Mouse (Mus musculus): Measurements from ENCODE around the gene Prkca. TPM values are rescaled to one million over a fixed set of nuclear protein-coding genes. Genes with fewer than 3 reads are reported as not detected.

The Prkca gene
- total RNA-seq, 4 experiments from 2014 or later, result 9.0 to 12.0 (median 10.6) TPM

GRCm38 (mm10) chr11:108061571-108062479, 281.9 kb downstream of the Prkca start:
- DNase-seq, result no peak

- DNase-seq, result no peak
Measured at GRCm38 (mm10) chr11:108057138-108057537, 286.6 kb downstream of the Prkca start.

GRCm38 (mm10) chr11:108054647-108055046, 289.1 kb downstream of the Prkca start:
- no peak for DNase-seq

DNA sequence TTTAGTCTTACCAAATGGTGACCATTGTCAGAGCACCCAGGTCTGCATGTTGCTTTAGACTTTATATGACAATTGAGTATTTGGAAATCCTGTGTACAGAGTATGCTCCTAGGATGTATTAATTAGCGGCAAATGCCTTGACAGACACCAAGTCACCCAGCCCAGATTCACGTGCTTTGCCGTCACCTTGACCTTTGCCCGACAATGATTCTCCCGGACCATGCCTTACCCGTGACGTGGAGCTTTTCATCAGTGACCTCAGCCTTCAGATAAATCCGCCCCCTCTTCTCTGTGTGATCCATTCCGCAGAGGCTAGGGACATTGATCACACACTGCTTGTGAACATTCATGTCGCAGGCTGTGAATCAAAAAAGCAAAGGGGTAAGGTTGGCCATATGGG, 290.0 kb downstream of the Prkca start:
- DNase-seq, result peak; percentile 18

DNA sequence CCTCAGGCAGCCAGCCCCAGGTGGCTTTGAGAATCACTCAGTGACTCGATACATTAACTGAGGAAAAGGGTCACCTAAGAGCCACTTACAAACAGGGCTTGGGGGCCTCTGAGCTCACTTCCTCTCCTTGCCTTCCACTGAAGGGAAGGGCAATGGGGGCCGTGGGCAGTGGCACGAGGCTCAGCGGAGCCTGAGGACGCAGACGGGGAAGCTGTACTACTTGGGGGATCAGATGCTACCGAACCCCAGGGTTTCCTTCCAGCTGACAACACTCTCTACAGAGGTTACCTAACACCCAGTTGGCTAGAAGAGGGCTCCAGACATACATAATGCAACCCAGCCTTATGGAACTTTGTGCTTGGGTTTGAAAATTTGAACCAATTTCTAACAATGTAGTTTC, 302.1 kb downstream of the Prkca start:
- DNase-seq, result no peak

DNA sequence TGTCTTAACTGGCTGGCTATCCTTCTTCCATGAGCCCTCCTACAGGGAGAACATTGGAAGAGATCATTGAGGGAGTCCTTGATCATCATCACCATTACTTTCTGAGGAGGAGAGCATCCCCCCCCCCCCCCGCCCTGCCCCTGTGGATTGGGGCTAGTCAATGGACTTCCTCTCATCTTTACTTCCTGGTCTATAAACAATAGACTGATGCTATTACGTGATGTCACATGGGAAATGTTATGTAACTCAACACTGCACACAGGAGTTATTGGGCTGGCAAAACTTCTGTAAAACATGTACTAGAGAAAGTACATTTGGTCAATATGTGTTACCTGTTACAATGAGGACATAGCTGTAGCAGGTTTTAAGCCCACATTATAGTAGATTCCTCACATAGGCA, 302.9 kb downstream of the Prkca start:
- no peak for DNase-seq

DNA sequence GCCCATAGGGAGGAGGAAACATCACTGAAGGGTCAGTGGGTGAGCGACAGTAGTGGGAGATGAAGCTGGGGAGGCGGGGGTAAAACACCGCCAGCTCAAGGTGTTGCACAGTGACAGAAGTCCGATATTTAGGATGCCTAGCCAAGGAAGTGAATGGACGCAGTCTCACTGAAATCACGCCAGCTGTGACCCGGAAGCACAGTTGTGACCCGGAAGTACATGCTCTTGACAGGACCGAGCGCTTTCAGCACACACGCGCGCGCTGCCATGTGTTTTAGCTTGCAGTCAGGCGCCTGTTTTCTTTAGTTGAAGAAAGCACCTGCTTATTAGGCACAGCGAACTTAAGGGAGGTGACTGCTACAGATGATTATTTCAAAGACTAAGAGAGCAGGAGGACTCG, 304.0 kb downstream of the Prkca start:
- no peak for DNase-seq

GRCm38 (mm10) chr11:108038989-108039388, 304.7 kb downstream of the Prkca start:
- no peak for DNase-seq

- no peak for DNase-seq
Measured at GRCm38 (mm10) chr11:108036339-108036738, 307.4 kb downstream of the Prkca start.

DNA sequence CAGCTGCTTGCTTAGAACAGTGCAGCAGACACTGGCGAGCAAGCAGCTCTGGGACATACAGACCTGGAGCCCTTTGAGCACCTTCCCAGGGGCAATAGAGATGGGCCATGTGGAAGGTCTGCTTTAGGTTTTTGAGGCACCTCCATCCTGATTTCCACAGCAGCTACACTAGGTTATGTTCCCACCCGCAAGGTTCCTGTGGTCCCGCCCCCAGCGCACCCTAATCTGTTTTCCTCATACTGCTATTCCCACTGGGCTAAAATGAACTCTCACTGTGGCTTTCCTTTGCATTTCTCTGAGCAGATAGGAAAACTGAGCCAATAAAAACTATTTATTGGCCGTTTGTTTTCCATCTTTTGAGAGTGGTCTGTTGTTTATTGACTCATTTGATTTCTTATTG, 308.0 kb downstream of the Prkca start:
- no peak for DNase-seq

DNA sequence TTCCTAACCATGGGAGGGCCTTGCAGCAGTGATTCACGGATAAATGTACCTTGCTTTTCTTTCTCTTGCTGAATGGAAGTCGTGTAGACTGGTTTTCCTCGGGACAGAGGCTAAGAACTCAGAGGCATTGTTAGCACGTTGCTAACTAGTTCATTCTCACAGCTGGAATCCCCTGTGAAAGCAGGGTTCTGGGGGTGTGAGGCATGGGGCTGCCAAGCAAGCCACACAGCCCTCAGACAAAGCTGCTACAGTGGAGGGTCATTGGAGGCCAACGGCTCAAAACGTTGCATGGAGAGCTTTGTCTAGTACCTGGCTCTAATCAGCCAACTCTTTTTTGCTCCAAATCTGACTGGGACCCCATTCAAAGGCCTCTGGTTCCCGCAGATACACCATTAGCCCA, 309.4 kb downstream of the Prkca start:
- DNase-seq, result no peak

DNA sequence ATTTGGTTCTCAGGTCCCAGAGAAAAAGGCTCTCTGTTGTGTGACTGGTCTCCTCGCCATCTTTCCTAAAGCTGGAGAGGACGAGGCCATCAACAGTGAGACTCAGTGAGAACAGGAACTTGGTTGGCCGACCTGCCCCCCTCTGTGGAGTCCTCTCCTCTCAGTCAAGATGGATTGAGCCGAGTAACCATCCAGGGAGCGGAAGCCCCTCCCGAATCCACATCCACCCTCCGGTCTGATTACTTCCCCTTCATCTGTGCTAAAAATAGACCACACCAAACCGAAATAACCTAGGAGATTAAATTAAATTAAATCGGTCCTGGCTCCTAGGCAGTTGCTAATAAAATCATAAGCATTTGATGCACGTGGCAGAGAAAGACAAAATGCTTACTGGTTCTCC, 311.2 kb downstream of the Prkca start:
- no peak for DNase-seq

DNA sequence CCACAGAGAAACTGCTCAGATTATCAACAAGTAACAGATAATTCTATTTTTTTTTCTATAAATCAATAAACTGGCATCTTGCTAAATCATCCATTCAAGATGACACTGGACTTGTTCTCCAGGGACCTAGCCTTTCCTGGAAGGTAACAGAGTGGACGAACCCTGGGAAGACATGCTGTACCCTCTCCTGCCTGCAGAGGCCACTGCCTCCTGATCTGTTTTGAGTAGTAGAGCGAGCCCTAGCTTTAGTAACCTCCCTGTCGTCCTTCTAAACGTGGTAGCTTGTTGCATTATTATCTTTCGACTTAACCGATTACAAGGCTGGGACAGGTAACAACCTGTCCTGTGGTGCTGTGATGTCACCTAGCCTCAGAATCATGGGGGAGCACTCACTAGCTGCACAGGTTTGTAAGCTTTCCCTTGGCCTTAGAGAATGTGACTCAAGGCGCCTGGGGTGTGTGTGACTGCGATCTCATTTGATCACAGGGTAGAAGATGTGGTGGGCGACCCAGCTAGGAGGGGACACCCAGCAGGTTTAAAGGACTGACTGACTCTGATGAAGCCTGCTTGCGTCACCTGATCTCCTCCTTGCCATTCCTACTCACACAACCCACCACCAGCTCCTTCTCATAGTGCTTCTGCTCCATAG, 312.6 kb downstream of the Prkca start:
- peak; percentile 19 for DNase-seq

DNA sequence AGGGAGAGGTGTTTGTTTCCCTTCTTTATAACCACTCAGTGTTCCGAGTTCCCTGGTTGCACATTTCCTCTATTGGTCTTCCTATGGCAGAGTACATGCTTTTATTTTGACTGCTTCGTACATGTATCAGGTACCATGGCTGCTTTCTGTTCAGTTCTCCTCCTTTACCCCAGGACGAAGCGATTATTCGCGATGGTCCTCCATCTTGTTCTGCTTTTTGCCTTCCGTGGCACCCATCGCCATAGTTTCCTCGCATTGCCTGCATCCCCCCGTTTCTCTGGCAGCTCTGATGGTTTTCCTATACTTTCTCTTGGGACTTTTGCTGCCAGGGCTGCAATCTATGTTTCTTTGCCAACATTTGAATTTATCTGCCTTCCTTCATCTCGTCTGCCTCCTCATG, 314.4 kb downstream of the Prkca start:
- DNase-seq, result no peak

DNA sequence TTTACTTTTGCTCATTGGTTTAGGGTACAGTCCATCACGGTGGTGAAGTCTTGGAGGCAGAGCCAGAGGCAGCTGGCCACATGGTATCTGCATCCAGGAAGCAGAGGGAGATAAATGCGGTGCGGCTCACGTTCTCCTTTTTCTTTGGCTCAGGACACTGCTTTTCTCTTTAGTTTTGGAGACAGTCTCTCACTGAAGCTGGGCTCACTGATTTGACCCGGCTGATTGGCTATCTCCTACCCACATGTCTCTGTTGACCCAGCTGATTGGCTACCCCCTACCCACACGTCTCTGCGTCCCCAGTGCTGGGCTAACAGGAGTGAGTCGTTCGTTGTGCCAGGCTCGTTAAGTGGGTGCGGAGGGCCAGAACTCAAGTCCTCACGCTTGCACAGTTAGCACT, 315.3 kb downstream of the Prkca start:
- DNase-seq, result peak; percentile 16

DNA sequence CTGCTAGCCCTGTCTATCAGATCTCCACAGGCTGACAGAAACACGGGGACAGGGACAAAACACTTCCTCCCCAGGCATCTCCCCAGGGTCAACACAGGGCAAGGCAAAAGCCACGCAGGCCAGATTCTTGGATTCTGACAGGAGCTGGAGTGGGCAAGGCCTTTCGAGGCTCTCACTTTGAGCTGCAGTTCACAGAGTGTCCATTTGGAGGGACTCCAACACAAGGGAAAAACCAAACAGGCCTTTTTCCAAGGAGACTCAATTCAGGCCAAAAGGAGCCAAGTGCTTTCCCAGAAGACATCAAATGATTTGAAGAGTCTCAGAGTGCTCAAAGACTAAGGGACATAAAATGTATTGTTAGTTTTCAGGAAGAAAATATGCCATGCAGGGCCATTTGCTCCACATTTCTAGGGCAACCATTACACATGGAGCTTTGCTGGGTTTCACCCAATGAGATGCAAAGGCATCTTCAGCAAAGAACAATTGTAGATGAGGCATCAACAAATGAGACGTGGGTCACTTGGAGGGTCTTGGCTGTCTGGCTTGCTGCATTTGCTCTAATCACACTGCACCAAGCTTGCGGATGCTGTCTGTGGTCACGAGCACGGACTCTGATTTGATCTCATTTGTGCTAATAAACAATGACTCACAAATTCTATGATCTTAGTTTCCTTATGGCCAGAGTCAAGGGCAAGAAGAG, 317.9 kb downstream of the Prkca start:
- peak; percentile 18 for DNase-seq

DNA sequence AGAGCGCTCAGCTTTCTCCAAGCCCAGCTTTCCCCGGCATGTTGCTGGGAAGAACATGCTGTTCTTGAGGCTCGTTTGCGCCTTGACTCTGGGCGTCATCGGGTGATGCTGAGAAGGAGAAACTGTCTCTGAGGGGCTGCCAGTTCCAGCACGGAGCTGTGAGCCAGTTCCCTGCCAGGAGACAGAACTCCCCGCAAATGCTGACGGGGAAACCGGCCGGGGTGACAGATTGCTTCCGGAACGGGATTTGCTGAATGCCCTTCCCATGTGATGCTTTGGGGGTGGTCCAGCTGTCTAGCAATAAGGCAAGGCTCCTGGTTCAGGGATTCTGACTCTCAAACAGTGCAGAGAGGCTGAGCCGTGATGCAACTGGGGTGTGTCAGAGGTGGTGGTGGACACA, 320.5 kb downstream of the Prkca start:
- DNase-seq, result peak; percentile 5

- no peak for DNase-seq
Measured at GRCm38 (mm10) chr11:108020889-108021288, 322.8 kb downstream of the Prkca start.

- no peak for DNase-seq
Measured at GRCm38 (mm10) chr11:108015284-108015683, 328.4 kb downstream of the Prkca start.

DNA sequence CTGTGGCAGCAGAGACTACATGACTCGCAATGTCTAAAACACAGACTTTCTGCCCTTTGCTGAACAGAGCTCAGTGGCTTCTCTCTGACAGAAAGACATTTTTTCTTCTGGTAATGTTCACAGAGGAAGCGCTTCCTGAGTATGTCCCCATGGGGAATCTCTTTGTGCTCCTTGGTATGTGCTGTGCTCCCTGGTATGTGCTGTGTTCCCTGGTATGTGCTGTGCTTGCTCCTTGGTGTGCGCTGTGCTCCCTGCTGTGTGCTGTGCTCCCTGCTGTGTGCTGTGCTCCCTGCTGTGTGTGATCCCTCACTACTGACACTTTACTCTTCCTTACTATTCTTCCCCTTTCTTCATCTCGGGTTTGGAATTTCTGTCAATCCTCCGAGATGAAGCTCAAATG, 330.3 kb downstream of the Prkca start:
- DNase-seq, result no peak

DNA sequence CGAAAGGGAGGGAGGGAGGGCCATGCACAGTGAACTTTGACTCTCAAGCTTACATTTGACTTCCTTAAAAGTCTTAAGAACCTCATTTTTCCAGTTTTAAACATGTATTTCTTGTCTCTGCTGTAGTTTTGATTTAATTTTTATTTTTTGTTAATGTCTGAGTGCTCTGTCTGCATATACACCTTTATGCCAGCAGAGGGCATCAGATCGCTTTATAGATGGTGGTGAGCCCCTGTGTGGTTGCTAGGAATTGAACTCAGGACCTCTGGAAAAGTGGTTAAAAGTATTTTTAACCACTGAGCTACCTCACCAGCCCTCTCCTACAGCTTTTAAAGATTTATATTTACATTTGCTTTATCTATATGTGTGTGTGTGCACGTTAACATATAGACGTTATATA, 333.3 kb downstream of the Prkca start:
- no peak for DNase-seq

GRCm38 (mm10) chr11:107998891-107999290, 344.8 kb downstream of the Prkca start:
- DNase-seq, result no peak

GRCm38 (mm10) chr11:107996896-107997670, 346.6 kb downstream of the Prkca start:
- no peak for DNase-seq
